Mouse (Mus musculus): ENCODE data around the gene Rnf187. TPM values are rescaled to one million over a fixed set of nuclear protein-coding genes. Genes with fewer than 3 reads are reported as not detected.

The Rnf187 gene
- polyA plus RNA-seq, 1 experiment from 2014 or later = 274 TPM

DNA sequence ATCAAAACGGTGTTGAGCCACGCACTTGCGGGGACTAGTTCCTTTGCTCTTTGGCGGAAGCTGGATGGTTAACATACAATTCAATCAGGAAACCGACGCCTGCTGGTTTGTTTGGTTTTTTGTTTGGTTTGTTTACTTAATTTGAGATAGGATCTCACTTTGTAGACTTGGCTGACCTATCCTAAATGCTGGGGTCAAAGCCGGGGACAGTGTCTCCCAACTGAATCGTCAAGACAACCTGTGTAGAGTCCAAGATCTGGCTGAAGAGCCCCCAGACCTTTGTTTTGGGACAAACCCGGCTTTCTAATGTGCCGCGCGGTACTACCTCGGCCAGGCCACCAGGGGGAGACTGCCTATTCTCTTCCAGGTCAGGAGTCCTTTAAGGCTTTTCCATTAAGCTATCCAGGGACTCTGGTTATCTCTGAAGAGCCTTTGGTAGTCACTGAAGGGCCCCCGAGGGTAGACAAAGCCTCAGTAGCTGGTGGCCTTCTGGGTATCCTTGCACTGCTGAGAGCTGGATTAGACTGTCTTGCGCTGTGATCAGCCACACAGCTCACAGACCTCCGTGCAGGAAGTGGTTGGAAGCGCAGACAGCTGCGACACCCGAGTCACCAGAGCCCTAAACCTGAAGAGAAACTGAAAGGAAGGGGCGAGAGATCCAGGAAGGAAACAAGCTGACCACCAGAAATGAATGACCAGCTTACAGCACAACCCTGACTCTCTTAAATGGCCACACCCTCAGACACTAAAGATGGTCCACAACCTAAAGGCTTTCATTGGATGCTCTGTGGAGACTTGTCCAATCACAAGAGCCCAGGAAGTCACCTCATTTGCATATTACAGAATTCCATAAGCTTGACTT, 10.7 kb downstream of the Rnf187 start:
- peak; percentile 82 for DNase-seq (ENCODE audit: low spot score)
- Histone ChIP-seq H3K36me3 (peaks cover 22% of the 10 kb centered on the region), H3K4me1 (peaks cover 10% of the 10 kb centered on the region), H3K27ac (replicated peaks) (peak overlapping the region; percentile 75), H3K27me3 (ENCODE audit: low read depth, poor library complexity, severe bottlenecking) (no peaks in the 10 kb centered on the region), H3K4me3 (peak overlapping the region; percentile 31), H3K9me3 (replicated peaks) (no peaks in the 10 kb centered on the region)
- 36% methylated on average over 20 of the region's 20 CpGs for WGBS

DNA sequence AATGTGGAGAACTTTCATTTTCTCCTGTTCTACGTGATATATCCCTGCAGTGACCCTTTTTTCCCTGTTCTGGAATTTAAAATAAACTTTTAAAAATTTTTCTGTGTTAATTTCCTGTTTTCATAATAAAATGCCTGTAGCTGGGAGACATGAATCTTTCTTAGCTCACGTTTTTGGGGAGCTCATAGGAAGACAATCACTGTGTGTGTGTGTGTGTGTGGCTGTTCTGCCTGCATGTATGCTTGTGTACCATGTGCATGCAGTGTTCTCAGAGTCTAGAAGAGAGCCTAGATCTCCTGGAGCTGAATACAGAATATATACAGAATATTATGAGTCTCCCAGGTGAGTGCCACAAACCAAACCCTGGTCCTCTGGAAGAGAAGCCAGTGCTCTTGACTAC, 11.7 kb downstream of the Rnf187 start:
- no peaks in the 10 kb centered on the region for H3K27me3 ChIP-seq (ENCODE audit: low read depth, poor library complexity, severe bottlenecking)
- DNase-seq (ENCODE audit: low spot score) = no peak
- H3K27ac ChIP-seq (replicated peaks) = no peak overlapping the region
- H3K36me3 ChIP-seq = peaks cover 13% of the 10 kb centered on the region
- H3K4me1 ChIP-seq = peaks cover 10% of the 10 kb centered on the region
- H3K4me3 ChIP-seq = no peak overlapping the region
- 81% methylated on average over 2 of the region's 2 CpGs for WGBS
- no peaks in the 10 kb centered on the region for H3K9me3 ChIP-seq (replicated peaks)

DNA sequence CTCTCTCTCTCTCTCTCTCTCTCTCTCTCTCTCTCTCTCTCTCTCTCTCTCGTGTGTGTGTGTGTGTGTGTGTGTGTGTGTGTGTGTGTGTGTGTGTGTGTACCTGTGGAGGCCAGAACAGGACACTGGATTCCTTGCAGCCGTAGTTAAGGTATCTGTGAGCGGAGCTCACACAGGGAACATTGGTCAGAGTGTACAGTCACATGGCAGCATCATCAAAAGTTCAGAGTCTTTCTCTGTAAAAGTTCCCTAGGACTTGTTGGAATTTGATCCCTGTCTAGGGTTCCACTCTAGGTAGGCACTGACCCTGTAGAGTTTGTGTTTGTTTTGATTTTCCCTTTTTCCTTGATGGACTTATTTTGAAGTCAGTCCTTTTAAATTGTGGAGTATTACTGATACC, 12.1 kb downstream of the Rnf187 start:
- peaks cover 10% of the 10 kb centered on the region for H3K4me1 ChIP-seq
- H3K27ac ChIP-seq (replicated peaks) = no peak overlapping the region
- no peaks in the 10 kb centered on the region for H3K9me3 ChIP-seq (replicated peaks)
- peaks cover 9% of the 10 kb centered on the region for H3K36me3 ChIP-seq
- no peak overlapping the region for H3K4me3 ChIP-seq
- WGBS = 74% methylated on average over 2 of the region's 3 CpGs
- no peaks in the 10 kb centered on the region for H3K27me3 ChIP-seq (ENCODE audit: low read depth, poor library complexity, severe bottlenecking)
- DNase-seq (ENCODE audit: low spot score) = no peak

DNA sequence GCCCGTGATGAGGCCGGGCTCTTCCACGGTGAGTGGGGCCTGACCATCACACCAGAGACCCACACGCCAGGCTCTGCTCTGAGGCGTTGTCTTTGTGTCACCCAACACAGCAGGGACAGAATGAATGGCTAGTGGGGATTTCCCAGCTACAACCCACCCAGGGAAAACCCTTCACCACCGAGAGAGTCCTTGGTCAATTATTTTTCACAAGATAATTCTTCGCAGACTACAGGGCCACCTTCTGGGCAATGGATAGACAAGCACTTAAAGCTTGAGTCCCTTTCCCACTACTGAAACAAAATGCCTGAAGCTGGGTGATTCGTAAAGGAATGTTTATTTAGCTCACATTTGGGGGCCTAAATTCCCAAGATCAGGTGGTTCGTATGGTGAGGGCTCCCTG, 16.3 kb downstream of the Rnf187 start:
- DNase-seq (ENCODE audit: low spot score) = no peak
- Histone ChIP-seq H3K4me3 (no peak overlapping the region), H3K27ac (replicated peaks) (no peak overlapping the region), H3K36me3 (no peaks in the 10 kb centered on the region), H3K4me1 (no peaks in the 10 kb centered on the region; the same call in 1 of the 2 replicates), H3K9me3 (replicated peaks) (no peaks in the 10 kb centered on the region), H3K27me3 (ENCODE audit: low read depth, poor library complexity, severe bottlenecking) (0 out of 2 replicates have a peak, but pooled peaks cover 6% of the 10 kb centered on the region)
- 87% methylated on average over 9 of the region's 9 CpGs for WGBS

- Histone ChIP-seq H3K27ac (replicated peaks) (no peak overlapping the region), H3K36me3 (no peaks in the 10 kb centered on the region), H3K27me3 (ENCODE audit: low read depth, poor library complexity, severe bottlenecking) (0 out of 2 replicates have a peak, but pooled peaks cover 6% of the 10 kb centered on the region), H3K4me3 (no peak overlapping the region), H3K4me1 (peaks cover 6% of the 10 kb centered on the region), H3K9me3 (replicated peaks) (no peaks in the 10 kb centered on the region)
- WGBS = 83% methylated on average over 5 of the region's 5 CpGs
- DNase-seq (ENCODE audit: low spot score) = no peak
Measured at GRCm38 (mm10) chr11:58918759-58919158, 20.0 kb downstream of the Rnf187 start.

- no peak for DNase-seq (ENCODE audit: low spot score)
- Histone ChIP-seq H3K27ac (replicated peaks) (no peak within 1 kb of the TSS), H3K4me3 (no peak within 1 kb of the TSS), H3K9me3 (replicated peaks) (no peaks in the 10 kb centered on the region), H3K27me3 (ENCODE audit: low read depth, poor library complexity, severe bottlenecking) (0 out of 2 replicates have a peak, but pooled peaks cover 6% of the 10 kb centered on the region), H3K36me3 (no peaks in the 10 kb centered on the region), H3K4me1 (peaks cover 6% of the 10 kb centered on the region)
- WGBS = 92% methylated on average over 12 of the region's 12 CpGs
Measured at GRCm38 (mm10) chr11:58917745-58918366, 20.9 kb downstream of the Rnf187 start, which contains the start of gene Btnl10. Gene Btnl10, plus strand, starts transcription at chr11:58917908.

- Histone ChIP-seq H3K4me1 (peaks cover 6% of the 10 kb centered on the region), H3K9me3 (replicated peaks) (no peaks in the 10 kb centered on the region), H3K36me3 (no peaks in the 10 kb centered on the region), H3K4me3 (no peak overlapping the region), H3K27ac (replicated peaks) (no peak overlapping the region), H3K27me3 (ENCODE audit: low read depth, poor library complexity, severe bottlenecking) (0 out of 2 replicates have a peak, but pooled peaks cover 6% of the 10 kb centered on the region)
- peak; percentile 40 for DNase-seq (ENCODE audit: low spot score)
- 58% methylated on average over 14 of the region's 14 CpGs for WGBS
Measured at GRCm38 (mm10) chr11:58916879-58917744, 21.6 kb downstream of the Rnf187 start.

DNA sequence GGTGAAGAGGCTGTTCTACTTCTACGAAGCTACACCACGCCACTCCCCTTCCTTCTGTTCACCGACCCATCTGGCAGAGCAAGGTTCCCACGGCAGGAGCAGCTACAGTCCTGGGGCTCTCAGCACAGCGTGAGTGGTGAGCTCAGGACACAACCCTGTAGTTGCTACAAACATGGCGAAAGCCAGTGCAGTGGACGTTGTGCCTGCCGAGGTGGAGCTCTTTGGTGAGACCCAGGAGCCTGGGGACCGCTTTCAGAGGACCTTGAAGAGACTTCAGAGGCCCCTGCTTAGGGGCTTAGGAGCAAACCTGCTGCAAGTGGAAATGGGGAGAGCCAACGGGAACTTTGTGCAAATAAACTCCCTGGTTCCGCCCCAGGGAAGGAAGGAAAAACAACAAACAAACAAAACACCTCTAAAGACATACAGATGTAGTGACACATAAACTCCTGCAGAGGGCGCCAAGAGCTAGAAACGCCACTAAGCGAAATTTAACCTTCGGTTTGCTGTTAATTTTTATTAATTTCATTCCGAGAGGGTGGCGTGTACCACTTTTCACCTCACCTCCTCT, 24.2 kb downstream of the Rnf187 start:
- DNase-seq (ENCODE audit: low spot score) = peak; percentile 39
- Histone ChIP-seq H3K27ac (replicated peaks) (peak overlapping the region; percentile 76), H3K36me3 (no peaks in the 10 kb centered on the region), H3K27me3 (ENCODE audit: low read depth, poor library complexity, severe bottlenecking) (0 out of 2 replicates have a peak, but pooled peaks cover 6% of the 10 kb centered on the region), H3K9me3 (replicated peaks) (no peaks in the 10 kb centered on the region), H3K4me1 (peaks cover 6% of the 10 kb centered on the region), H3K4me3 (peak overlapping the region; percentile 46)
- 23% methylated on average over 17 of the region's 17 CpGs for WGBS

- DNase-seq (ENCODE audit: low spot score) = no peak
- 76% methylated on average over 1 of the region's 1 CpGs for WGBS
- H3K4me3 ChIP-seq = no peak overlapping the region
Measured at GRCm38 (mm10) chr11:58913776-58914175, 24.9 kb downstream of the Rnf187 start.

DNA sequence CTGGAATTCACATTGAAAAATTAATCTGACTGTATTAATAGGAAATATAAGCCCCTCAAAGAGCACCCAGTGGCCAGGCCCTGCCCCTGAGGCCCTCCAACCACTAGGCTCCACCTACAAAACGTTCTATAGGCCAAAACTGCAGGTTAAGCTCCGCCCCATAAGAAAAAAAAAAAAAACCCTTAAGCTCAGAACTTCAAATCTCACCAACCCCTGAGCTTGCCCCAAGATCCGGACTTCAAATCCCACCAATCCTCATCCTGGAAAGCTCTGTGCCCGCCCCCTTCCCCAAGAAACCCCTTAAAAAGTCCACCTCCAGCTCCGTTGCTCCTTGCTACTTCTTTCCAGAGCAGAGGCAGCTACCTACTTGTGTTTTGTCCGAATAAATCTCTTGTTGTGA, 33.9 kb downstream of the Rnf187 start:
- WGBS = 41% methylated on average over 6 of the region's 6 CpGs
- Histone ChIP-seq H3K4me3 (peak overlapping the region; percentile 84; the same call in 1 of the 2 replicates), H3K4me1 (peaks cover 17% of the 10 kb centered on the region), H3K9me3 (replicated peaks) (no peaks in the 10 kb centered on the region), H3K36me3 (peaks cover 22% of the 10 kb centered on the region), H3K27me3 (ENCODE audit: low read depth, poor library complexity, severe bottlenecking) (no peaks in the 10 kb centered on the region), H3K27ac (replicated peaks) (no peak overlapping the region; the same call in 1 of the 2 replicates)
- DNase-seq (ENCODE audit: low spot score) = peak; percentile 28

More at GRCm38 (mm10) chr11:58913776-58914175, 24.9 kb downstream of the Rnf187 start:
- H3K4me1 ChIP-seq = peaks cover 6% of the 10 kb centered on the region
- no peaks in the 10 kb centered on the region for H3K9me3 ChIP-seq (replicated peaks)
- peak overlapping the region; percentile 76 for H3K27ac ChIP-seq (replicated peaks)
- H3K27me3 ChIP-seq (ENCODE audit: low read depth, poor library complexity, severe bottlenecking) = 0 out of 2 replicates have a peak, but pooled peaks cover 3% of the 10 kb centered on the region
- no peaks in the 10 kb centered on the region for H3K36me3 ChIP-seq

DNA sequence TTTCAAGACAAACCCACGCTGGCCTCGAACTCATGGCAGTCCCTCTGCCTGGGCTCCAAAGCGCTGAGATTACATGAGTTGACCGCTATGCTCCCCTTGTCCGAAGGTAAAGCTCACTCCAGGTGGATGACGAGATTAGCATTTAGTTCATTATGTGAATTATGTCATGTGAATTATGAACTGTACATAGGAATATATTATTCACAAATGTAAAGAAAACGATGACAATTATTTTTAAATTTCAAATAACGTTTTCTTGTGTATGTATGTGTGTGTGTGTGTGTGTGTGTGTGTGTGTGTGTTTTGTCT, 34.4 kb downstream of the Rnf187 start:
- H3K36me3 ChIP-seq = peaks cover 23% of the 10 kb centered on the region
- peak overlapping the region; percentile 84 for H3K4me3 ChIP-seq
- peaks cover 17% of the 10 kb centered on the region for H3K4me1 ChIP-seq
- no peaks in the 10 kb centered on the region for H3K9me3 ChIP-seq (replicated peaks)
- H3K27me3 ChIP-seq (ENCODE audit: low read depth, poor library complexity, severe bottlenecking) = no peaks in the 10 kb centered on the region
- no peak for DNase-seq (ENCODE audit: low spot score)
- WGBS = 6% methylated on average over 8 of the region's 8 CpGs
- peak overlapping the region; percentile 94 for H3K27ac ChIP-seq (replicated peaks)
